Mouse (Mus musculus) olfactory bulb, adult 2 months (tissue): ENCODE measurements around the gene Inha.

Experiments used
- CTCF ChIP-seq: fragments of 200-500 bp; IDR thresholded peaks from 2 replicates; pipeline ENCODE4 v1.5.1; 2012; ENCODE audit warnings: low read depth, mild to moderate bottlenecking, low read length, moderate library complexity; ENCODE audit not compliant: insufficient read depth
- POLR2A ChIP-seq: fragments of 200-500 bp; IDR thresholded peaks from 2 replicates; pipeline ENCODE4 v1.6.1; 2012; ENCODE audit warnings: mild to moderate bottlenecking, low read depth, low read length, moderate library complexity; ENCODE audit not compliant: insufficient read depth

DNA sequence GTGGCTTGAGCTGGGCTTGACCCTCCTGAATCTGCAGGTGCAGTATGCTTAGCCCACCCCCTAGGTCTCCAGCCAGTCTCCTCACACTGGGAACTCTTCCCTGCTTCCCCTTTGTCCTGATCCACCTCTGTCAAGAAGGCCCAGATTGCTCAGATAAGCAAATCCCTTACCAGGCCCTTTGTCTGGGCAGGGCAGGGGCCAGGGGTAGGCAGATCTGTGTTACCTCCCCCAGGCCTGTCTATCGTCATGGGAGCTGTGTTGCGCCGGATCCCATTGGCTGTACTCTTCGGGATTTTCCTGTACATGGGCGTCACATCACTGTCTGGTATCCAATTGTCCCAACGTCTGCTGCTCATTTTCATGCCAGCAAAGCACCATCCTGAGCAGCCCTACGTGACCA, 50.2 kb downstream of the Inha start:
- no peak for TF ChIP-seq CTCF
- no peak for TF ChIP-seq POLR2A
